Mouse (Mus musculus) liver, embryonic 11.5 days (tissue): ENCODE data around the gene Fli1. TPM values are rescaled to one million over a fixed set of nuclear protein-coding genes. Genes with fewer than 3 reads are reported as not detected.

Experiments used
- ATAC-seq: fragments of 200-750 bp; cut with Nextera tagmentation; replicated peaks from 2 replicates; pipeline ENCODE4 v1.8.0; 2017; ENCODE audit warnings: moderate number of reproducible peaks, mild to moderate bottlenecking, moderate TSS enrichment, moderate library complexity; ENCODE audit not compliant: low FRiP score
- DNase-seq: peaks from one replicate; pipeline ENCODE4 v3.0.0-alpha.2; 2017; ENCODE audit warnings: low spot score
- H3K27ac ChIP-seq: fragments of 300-500 bp; sonication (generic); 2 replicates; pipeline ENCODE4 v1.5.1; 2014; ENCODE audit warnings: mild to moderate bottlenecking, low read depth, low read length, control low read depth
- H3K27me3 ChIP-seq: fragments of 300-500 bp; sonication (generic); replicated peaks from 2 replicates; pipeline ENCODE4 v1.6.1; 2014; ENCODE audit warnings: low read length, mixed read lengths; ENCODE audit not compliant: control insufficient read depth, insufficient read depth
- H3K36me3 ChIP-seq: fragments of 300-500 bp; sonication (generic); 2 replicates; pipeline ENCODE4 v1.6.1; 2014; ENCODE audit warnings: mild to moderate bottlenecking, low read length, moderate library complexity, mixed read lengths; ENCODE audit not compliant: control insufficient read depth, insufficient read depth
- H3K4me1 ChIP-seq: fragments of 300-500 bp; sonication (generic); replicated peaks from 2 replicates; pipeline ENCODE4 v1.6.1; 2014; ENCODE audit warnings: low read length, mixed read lengths; ENCODE audit not compliant: control insufficient read depth, insufficient read depth
- H3K4me2 ChIP-seq: fragments of 300-500 bp; sonication (generic); 2 replicates; pipeline ENCODE4 v1.6.1; 2014; ENCODE audit warnings: mild to moderate bottlenecking, control low read depth, moderate library complexity
- H3K4me3 ChIP-seq: fragments of 300-500 bp; sonication (generic); 2 replicates; pipeline ENCODE4 v1.5.1; 2014; ENCODE audit warnings: low read depth, low read length, control low read depth
- H3K9ac ChIP-seq: fragments of 300-500 bp; sonication (generic); 2 replicates; pipeline ENCODE4 v1.6.1; 2014; ENCODE audit warnings: low read depth, low read length, control low read depth
- H3K9me3 ChIP-seq: fragments of 300-500 bp; sonication (generic); 2 replicates; pipeline ENCODE4 v1.6.1; 2016; ENCODE audit warnings: low read length, inconsistent platforms, mixed read lengths; ENCODE audit not compliant: control insufficient read depth
- WGBS: fragments of 180-500 bp; shearing (Covaris S2); extraction: QIAGEN DNeasy Blood & Tissue Kit; methylation state at CpG from one replicate; pipeline ENCODE4 v1.1.7; 2014; 5-methylcytosine and 5-hydroxymethylcytosine counted together
- polyA plus RNA-seq: library from polyadenylated mRNA; unstranded; fragments of >200 nt; fragmentation: Nextera tagmentation; extraction: Ambion mirVana; gene quantifications from 2 replicates; pipeline ENCODE4 v1.2.1, GENCODE M21; 2014

The Fli1 gene
- polyA plus RNA-seq, 1 experiment from 2014 or later = 24.3 TPM

DNA sequence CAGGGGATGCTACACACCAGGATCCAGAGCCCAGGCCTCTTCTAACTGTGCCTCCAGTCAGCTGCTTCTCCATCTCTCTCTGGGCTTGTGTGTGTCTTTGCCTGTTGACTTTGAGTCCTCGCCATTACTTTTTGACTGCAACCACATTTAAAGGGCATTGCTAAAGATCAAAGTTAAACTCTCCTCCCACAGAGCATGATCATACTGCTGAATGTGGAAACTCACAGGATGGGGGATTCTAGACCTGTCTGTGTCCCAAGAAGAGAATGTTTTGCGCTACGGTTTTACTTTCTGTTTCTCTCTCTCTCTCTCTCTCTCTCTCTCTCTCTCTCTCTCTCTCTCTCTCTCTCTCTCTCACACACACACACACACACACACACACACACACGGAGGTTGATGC is 55.3 kb downstream of the Fli1 start:
- DNase-seq (no peak), ATAC-seq (no peak)
- Histone ChIP-seq H3K4me2 (no peak overlapping the region), H3K27ac (no peak overlapping the region), H3K27me3 (no peaks in the 10 kb centered on the region), H3K4me3 (no peak overlapping the region), H3K9ac (no peak overlapping the region), H3K36me3 (peaks cover 2% of the 10 kb centered on the region; the same call in 1 of the 2 replicates), H3K9me3 (no peaks in the 10 kb centered on the region), H3K4me1 (peaks cover 3% of the 10 kb centered on the region; the same call in 1 of the 2 replicates)
- 81% methylated on average over 4 of the region's 4 CpGs for WGBS

- WGBS = 81% methylated on average over 5 of the region's 5 CpGs
- DNase-seq (no peak), ATAC-seq (no peak)
- no peaks in the 10 kb centered on the region for H3K36me3 ChIP-seq
- no peaks in the 10 kb centered on the region for H3K9me3 ChIP-seq
- H3K4me3 ChIP-seq = no peak overlapping the region
- H3K4me2 ChIP-seq = no peak overlapping the region
- H3K27me3 ChIP-seq = no peaks in the 10 kb centered on the region
- H3K9ac ChIP-seq = no peak overlapping the region
- no peak overlapping the region for H3K27ac ChIP-seq
- peaks cover 10% of the 10 kb centered on the region; the same call in 1 of the 2 replicates for H3K4me1 ChIP-seq
Measured at GRCm38 (mm10) chr9:32480418-32480817, 62.2 kb downstream of the Fli1 start.

DNA sequence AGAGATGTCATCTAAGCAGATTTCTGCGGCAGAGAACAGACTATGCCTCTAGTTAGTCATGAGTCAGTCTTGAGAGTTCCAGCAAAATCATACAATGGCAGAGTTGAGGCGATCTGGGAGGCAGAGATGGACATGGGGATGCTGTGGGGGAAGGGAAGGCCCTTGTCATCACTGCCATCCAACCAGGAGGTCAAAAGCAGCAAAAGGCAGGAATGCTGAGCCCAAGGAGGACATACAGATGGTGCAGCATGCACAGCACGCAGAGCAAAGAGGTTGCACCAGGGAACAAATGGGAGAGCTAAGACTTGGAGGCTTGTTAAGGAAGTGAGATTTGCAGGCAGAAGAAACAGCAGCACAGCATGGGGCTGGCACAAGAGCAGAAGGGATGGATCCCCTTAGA is 63.9 kb downstream of the Fli1 start:
- Histone ChIP-seq H3K9me3 (no peaks in the 10 kb centered on the region), H3K27me3 (no peaks in the 10 kb centered on the region), H3K27ac (no peak overlapping the region), H3K9ac (no peak overlapping the region), H3K36me3 (no peaks in the 10 kb centered on the region), H3K4me3 (no peak overlapping the region), H3K4me1 (peaks cover 10% of the 10 kb centered on the region; the same call in 1 of the 2 replicates), H3K4me2 (no peak overlapping the region)
- no peak for DNase-seq
- no peak for ATAC-seq
- WGBS = 64% methylated on average over 3 of the region's 3 CpGs

GRCm38 (mm10) chr9:32478087-32478486 is 64.6 kb downstream of the Fli1 start:
- Histone ChIP-seq H3K4me1 (peaks cover 10% of the 10 kb centered on the region; the same call in 1 of the 2 replicates), H3K9me3 (no peaks in the 10 kb centered on the region), H3K36me3 (no peaks in the 10 kb centered on the region), H3K9ac (no peak overlapping the region), H3K4me2 (no peak overlapping the region), H3K27me3 (no peaks in the 10 kb centered on the region), H3K27ac (no peak overlapping the region), H3K4me3 (no peak overlapping the region)
- no peak for DNase-seq
- ATAC-seq = no peak
- 56% methylated on average over 2 of the region's 2 CpGs for WGBS

- H3K9ac ChIP-seq = no peak overlapping the region
- H3K4me3 ChIP-seq = no peak overlapping the region
- DNase-seq (no peak), ATAC-seq (peak; percentile 80)
- H3K27ac ChIP-seq = no peak overlapping the region
- WGBS = 56% methylated on average over 10 of the region's 10 CpGs
- no peaks in the 10 kb centered on the region for H3K36me3 ChIP-seq
- peaks cover 10% of the 10 kb centered on the region; the same call in 1 of the 2 replicates for H3K4me1 ChIP-seq
- no peaks in the 10 kb centered on the region for H3K9me3 ChIP-seq
- H3K27me3 ChIP-seq = no peaks in the 10 kb centered on the region
- H3K4me2 ChIP-seq = no peak overlapping the region
Measured at GRCm38 (mm10) chr9:32476604-32477003, 66.1 kb downstream of the Fli1 start.

- ATAC-seq = no peak; the same call in 1 of the 2 replicates
- peaks cover 10% of the 10 kb centered on the region; the same call in 1 of the 2 replicates for H3K4me1 ChIP-seq
- no peak overlapping the region for H3K4me3 ChIP-seq
- 78% methylated on average over 10 of the region's 10 CpGs for WGBS
- H3K4me2 ChIP-seq = no peak overlapping the region
- no peaks in the 10 kb centered on the region for H3K27me3 ChIP-seq
- no peak for DNase-seq
- H3K9me3 ChIP-seq = no peaks in the 10 kb centered on the region
- no peak overlapping the region for H3K27ac ChIP-seq
- no peaks in the 10 kb centered on the region for H3K36me3 ChIP-seq
- no peak overlapping the region for H3K9ac ChIP-seq
Measured at GRCm38 (mm10) chr9:32474621-32475390, 67.9 kb downstream of the Fli1 start.

DNA sequence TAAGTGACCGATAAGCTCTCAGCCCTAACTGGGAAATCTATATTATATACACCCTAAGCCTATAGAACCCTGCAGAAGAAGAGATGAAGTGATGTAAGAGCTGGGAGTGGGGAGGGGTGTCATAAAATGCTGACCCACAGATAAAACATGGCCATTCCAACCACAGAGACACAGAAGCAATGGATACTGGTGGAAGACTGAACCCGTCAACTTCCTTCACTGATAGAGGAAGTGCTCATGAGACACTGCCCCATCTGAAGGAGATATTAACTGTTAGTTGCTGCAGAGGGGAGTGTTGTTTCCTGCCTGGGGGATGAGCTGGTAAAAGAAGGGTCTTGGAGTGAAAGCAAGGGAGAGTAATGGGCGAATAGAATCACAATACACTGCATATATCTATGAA is 70.3 kb downstream of the Fli1 start:
- 71% methylated on average over 3 of the region's 3 CpGs for WGBS
- DNase-seq = no peak
- no peak overlapping the region for H3K9ac ChIP-seq
- no peak for ATAC-seq
- H3K4me2 ChIP-seq = no peak overlapping the region
- no peaks in the 10 kb centered on the region for H3K36me3 ChIP-seq
- 0 out of 2 replicates have a peak, but pooled peaks cover 7% of the 10 kb centered on the region for H3K4me1 ChIP-seq
- no peaks in the 10 kb centered on the region for H3K27me3 ChIP-seq
- no peak overlapping the region for H3K4me3 ChIP-seq
- no peaks in the 10 kb centered on the region for H3K9me3 ChIP-seq
- H3K27ac ChIP-seq = no peak overlapping the region

DNA sequence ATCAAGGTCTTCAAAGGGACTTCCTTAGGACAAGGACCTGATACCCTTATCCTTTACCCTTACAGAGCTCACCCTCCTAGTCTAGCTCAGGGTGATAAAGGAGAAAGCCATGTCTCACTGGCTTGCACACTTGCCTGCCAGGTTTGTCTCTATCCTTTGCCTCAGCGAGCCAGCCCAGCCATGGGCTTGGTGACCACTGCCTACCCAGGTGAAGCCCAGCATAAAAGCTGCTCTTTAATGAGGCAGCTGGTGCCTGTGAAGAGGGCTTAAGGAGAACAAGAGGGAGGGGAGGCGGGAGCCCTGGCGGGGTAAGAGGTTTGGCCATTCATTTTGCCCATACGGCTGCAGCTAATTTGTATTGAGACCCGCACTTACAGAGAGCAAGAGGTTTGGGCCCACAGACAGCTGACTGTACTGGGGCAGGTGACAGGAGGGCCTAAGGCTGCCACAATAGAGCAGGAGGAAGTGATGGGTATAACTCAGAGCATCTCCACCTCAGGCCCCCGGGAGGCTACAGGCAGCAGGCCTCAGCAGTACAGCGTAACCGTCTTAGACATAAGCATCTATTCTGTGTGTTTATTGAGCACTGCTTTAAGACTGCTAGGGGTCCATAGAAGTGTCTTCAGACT is 73.4 kb downstream of the Fli1 start:
- no peak overlapping the region for H3K4me3 ChIP-seq
- DNase-seq = no peak
- no peaks in the 10 kb centered on the region for H3K27me3 ChIP-seq
- no peak overlapping the region for H3K9ac ChIP-seq
- H3K4me2 ChIP-seq = no peak overlapping the region
- no peak overlapping the region for H3K27ac ChIP-seq
- ATAC-seq = no peak
- no peaks in the 10 kb centered on the region for H3K36me3 ChIP-seq
- H3K9me3 ChIP-seq = no peaks in the 10 kb centered on the region
- no peaks in the 10 kb centered on the region for H3K4me1 ChIP-seq
- WGBS = 88% methylated on average over 8 of the region's 8 CpGs

- Histone ChIP-seq H3K9ac (no peak overlapping the region), H3K27ac (no peak overlapping the region), H3K4me1 (no peaks in the 10 kb centered on the region), H3K36me3 (no peaks in the 10 kb centered on the region), H3K9me3 (no peaks in the 10 kb centered on the region), H3K4me2 (no peak overlapping the region), H3K4me3 (no peak overlapping the region), H3K27me3 (no peaks in the 10 kb centered on the region)
- ATAC-seq (no peak), DNase-seq (no peak)
- WGBS = 75% methylated on average over 1 of the region's 1 CpGs
Measured at GRCm38 (mm10) chr9:32468313-32468712, 74.3 kb downstream of the Fli1 start.
